Mouse (Mus musculus) embryonic facial prominence, embryonic 15.5 days (tissue): ENCODE measurements at regions not wholly inside any gene's neighbourhood (a gene's known extent, or its start where the extent isn't known, plus 50 kb on each side); places are given as distances from the start of the nearest gene placed in this dataset.
"Not testable (repeated sequence)": the region's sequence is repeated elsewhere in the genome, so short reads cannot be mapped to it uniquely, and the experiment has no call there.

Experiments
- ATAC-seq: fragments of 200-750 bp; cut with Nextera tagmentation; 2 replicates; pipeline ENCODE4 v1.8.0; 2017; ENCODE audit warnings: low read depth, moderate TSS enrichment; ENCODE audit not compliant: insufficient number of reproducible peaks, low FRiP score, low TSS enrichment
- H3K27ac ChIP-seq: fragments of 300-500 bp; sonication (generic); replicated peaks from 2 replicates; pipeline ENCODE4 v1.5.1; 2015; ENCODE audit warnings: mild to moderate bottlenecking, inconsistent platforms
- H3K27me3 ChIP-seq: fragments of 300-500 bp; sonication (generic); 2 replicates; pipeline ENCODE4 v1.6.1; 2015; ENCODE audit warnings: inconsistent platforms
- H3K36me3 ChIP-seq: fragments of 300-500 bp; sonication (generic); 2 replicates; pipeline ENCODE4 v1.6.1; 2015; ENCODE audit warnings: mild to moderate bottlenecking, inconsistent platforms
- H3K4me1 ChIP-seq: fragments of 300-500 bp; sonication (generic); 2 replicates; pipeline ENCODE4 v1.6.1; 2015; ENCODE audit warnings: inconsistent platforms
- H3K4me2 ChIP-seq: fragments of 300-500 bp; sonication (generic); replicated peaks from 2 replicates; pipeline ENCODE4 v1.6.1; 2015; ENCODE audit warnings: mild to moderate bottlenecking, inconsistent platforms
- H3K4me3 ChIP-seq: fragments of 300-500 bp; sonication (generic); replicated peaks from 2 replicates; pipeline ENCODE4 v1.5.1; 2015; ENCODE audit warnings: mild to moderate bottlenecking, inconsistent platforms
- H3K9ac ChIP-seq: fragments of 300-500 bp; sonication (generic); 2 replicates; pipeline ENCODE4 v1.6.1; 2015; ENCODE audit warnings: inconsistent platforms
- H3K9me3 ChIP-seq: fragments of 300-500 bp; sonication (generic); replicated peaks from 2 replicates; pipeline ENCODE4 v1.6.1; 2016; ENCODE audit warnings: inconsistent platforms
- WGBS: fragments of 180-500 bp; shearing (Covaris S2); methylation state at CpG from one replicate; pipeline ENCODE4 v1.1.7; 2015; 5-methylcytosine and 5-hydroxymethylcytosine counted together

GRCm38 (mm10) chr12:98144464-98144863 is 114.8 kb downstream of the Galc start:
- ATAC-seq = no peak
- WGBS = 64% methylated on average over 4 of the region's 4 CpGs
- no peak overlapping the region for H3K27ac ChIP-seq
- no peaks in the 10 kb centered on the region for H3K36me3 ChIP-seq
- H3K9ac ChIP-seq = no peak overlapping the region
- H3K4me1 ChIP-seq = no peaks in the 10 kb centered on the region
- no peak overlapping the region for H3K4me2 ChIP-seq
- no peaks in the 10 kb centered on the region for H3K9me3 ChIP-seq
- no peak overlapping the region for H3K4me3 ChIP-seq
- H3K27me3 ChIP-seq = no peaks in the 10 kb centered on the region

- no peak overlapping the region for H3K4me3 ChIP-seq
- no peaks in the 10 kb centered on the region for H3K36me3 ChIP-seq
- H3K27me3 ChIP-seq = no peaks in the 10 kb centered on the region
- H3K4me1 ChIP-seq = no peaks in the 10 kb centered on the region
- no peak overlapping the region for H3K27ac ChIP-seq
- 95% methylated on average over 1 of the region's 1 CpGs for WGBS
- H3K9ac ChIP-seq = no peak overlapping the region
- no peak overlapping the region for H3K4me2 ChIP-seq
- ATAC-seq = no peak
- H3K9me3 ChIP-seq = no peaks in the 10 kb centered on the region
These were observed 116.1 kb downstream of the Galc start for GRCm38 (mm10) chr12:98143170-98143569.

- not testable (repeated sequence) for H3K4me3 ChIP-seq, H3K4me2 ChIP-seq, H3K9me3 ChIP-seq, H3K36me3 ChIP-seq, H3K9ac ChIP-seq, ATAC-seq, H3K27ac ChIP-seq, H3K27me3 ChIP-seq, H3K4me1 ChIP-seq
- 63% methylated on average over 3 of the region's 3 CpGs for WGBS
These were observed 119.4 kb downstream of the Galc start for GRCm38 (mm10) chr12:98139906-98140305.

GRCm38 (mm10) chr12:98131276-98131675 is 128.0 kb downstream of the Galc start:
- no peak overlapping the region for H3K4me2 ChIP-seq
- no peak for ATAC-seq
- H3K4me3 ChIP-seq = no peak overlapping the region
- H3K36me3 ChIP-seq = no peaks in the 10 kb centered on the region
- H3K4me1 ChIP-seq = no peaks in the 10 kb centered on the region
- no peak overlapping the region for H3K9ac ChIP-seq
- 62% methylated on average over 5 of the region's 5 CpGs for WGBS
- H3K9me3 ChIP-seq = no peaks in the 10 kb centered on the region
- H3K27me3 ChIP-seq = no peaks in the 10 kb centered on the region
- no peak overlapping the region for H3K27ac ChIP-seq

GRCm38 (mm10) chr12:98123541-98123940 is 135.7 kb downstream of the Galc start:
- Histone ChIP-seq H3K27me3 (no peaks in the 10 kb centered on the region), H3K4me3 (no peak overlapping the region), H3K9me3 (no peaks in the 10 kb centered on the region), H3K4me2 (no peak overlapping the region), H3K36me3 (no peaks in the 10 kb centered on the region), H3K9ac (no peak overlapping the region), H3K4me1 (no peaks in the 10 kb centered on the region), H3K27ac (no peak overlapping the region)
- WGBS = 44% methylated on average over 3 of the region's 3 CpGs
- ATAC-seq = no peak

- ATAC-seq = peak; percentile 58; the same call in 1 of the 2 replicates
- Histone ChIP-seq H3K27ac (peak overlapping the region; percentile 40), H3K27me3 (no peaks in the 10 kb centered on the region), H3K36me3 (no peaks in the 10 kb centered on the region), H3K9ac (no peak overlapping the region), H3K9me3 (no peaks in the 10 kb centered on the region), H3K4me2 (no peak overlapping the region; the same call in 1 of the 2 replicates), H3K4me3 (no peak overlapping the region), H3K4me1 (peaks cover 14% of the 10 kb centered on the region; the same call in 1 of the 2 replicates)
- WGBS = 34% methylated on average over 9 of the region's 9 CpGs
These were observed 151.2 kb downstream of the Galc start for GRCm38 (mm10) chr12:98108039-98108438.

- 32% methylated on average over 10 of the region's 10 CpGs for WGBS
- Histone ChIP-seq H3K9me3 (no peaks in the 10 kb centered on the region), H3K4me1 (peaks cover 14% of the 10 kb centered on the region; the same call in 1 of the 2 replicates), H3K4me2 (0 out of 2 replicates have a peak overlapping the region, but pooled peaks have one; percentile 2), H3K36me3 (no peaks in the 10 kb centered on the region), H3K27me3 (no peaks in the 10 kb centered on the region), H3K9ac (no peak overlapping the region), H3K27ac (peak overlapping the region; percentile 70; the same call in 1 of the 2 replicates), H3K4me3 (no peak overlapping the region)
- ATAC-seq = peak; percentile 71
These were observed 152.2 kb downstream of the Galc start for GRCm38 (mm10) chr12:98106789-98107684.

- H3K4me3 ChIP-seq = no peak overlapping the region
- no peak for ATAC-seq
- peak overlapping the region; percentile 70; the same call in 1 of the 2 replicates for H3K27ac ChIP-seq
- no peaks in the 10 kb centered on the region for H3K36me3 ChIP-seq
- 0 out of 2 replicates have a peak overlapping the region, but pooled peaks have one; percentile 2 for H3K4me2 ChIP-seq
- 17% methylated on average over 3 of the region's 3 CpGs for WGBS
- no peaks in the 10 kb centered on the region for H3K9me3 ChIP-seq
- no peak overlapping the region for H3K9ac ChIP-seq
- no peaks in the 10 kb centered on the region for H3K27me3 ChIP-seq
- H3K4me1 ChIP-seq = peaks cover 14% of the 10 kb centered on the region; the same call in 1 of the 2 replicates
These were observed 153.0 kb downstream of the Galc start for GRCm38 (mm10) chr12:98106151-98106788.

GRCm38 (mm10) chr12:98105749-98106148 is 153.5 kb downstream of the Galc start:
- no peaks in the 10 kb centered on the region for H3K27me3 ChIP-seq
- H3K4me3 ChIP-seq = no peak overlapping the region
- H3K4me2 ChIP-seq = no peak overlapping the region
- no peaks in the 10 kb centered on the region for H3K9me3 ChIP-seq
- ATAC-seq = no peak
- H3K9ac ChIP-seq = no peak overlapping the region
- no peaks in the 10 kb centered on the region for H3K36me3 ChIP-seq
- H3K4me1 ChIP-seq = peaks cover 14% of the 10 kb centered on the region; the same call in 1 of the 2 replicates
- H3K27ac ChIP-seq = no peak overlapping the region

GRCm38 (mm10) chr12:98090171-98090570 is 169.1 kb downstream of the Galc start:
- no peak overlapping the region for H3K9ac ChIP-seq
- H3K9me3 ChIP-seq = no peaks in the 10 kb centered on the region
- WGBS = 56% methylated on average over 5 of the region's 5 CpGs
- H3K27ac ChIP-seq = no peak overlapping the region
- no peaks in the 10 kb centered on the region for H3K4me1 ChIP-seq
- no peak for ATAC-seq
- H3K27me3 ChIP-seq = no peaks in the 10 kb centered on the region
- no peaks in the 10 kb centered on the region for H3K36me3 ChIP-seq
- no peak overlapping the region for H3K4me3 ChIP-seq
- H3K4me2 ChIP-seq = no peak overlapping the region

- Histone ChIP-seq H3K27ac (no peak overlapping the region), H3K36me3 (no peaks in the 10 kb centered on the region), H3K9me3 (no peaks in the 10 kb centered on the region), H3K27me3 (no peaks in the 10 kb centered on the region), H3K9ac (no peak overlapping the region), H3K4me2 (no peak overlapping the region), H3K4me1 (no peaks in the 10 kb centered on the region), H3K4me3 (no peak overlapping the region)
- ATAC-seq = no peak
- WGBS = 91% methylated on average over 1 of the region's 1 CpGs
These were observed 180.9 kb downstream of the Galc start for GRCm38 (mm10) chr12:98078351-98078750.
